Mouse (Mus musculus) stomach, embryonic 15.5 days (tissue): ENCODE measurements around the gene 2700049A03Rik. TPM values are rescaled to one million over a fixed set of nuclear protein-coding genes. Genes with fewer than 3 reads are reported as not detected.

ENCODE experiments used
- ATAC-seq: fragments of 200-750 bp; cut with Nextera tagmentation; 2 replicates; pipeline ENCODE4 v1.8.0; 2017; ENCODE audit warnings: low read depth, moderate number of reproducible peaks, moderate TSS enrichment; ENCODE audit not compliant: insufficient read depth, low FRiP score
- H3K27ac ChIP-seq: fragments of 300-500 bp; sonication (generic); 2 replicates; pipeline ENCODE4 v1.5.1; 2015; ENCODE audit warnings: mild to moderate bottlenecking, inconsistent platforms
- H3K27me3 ChIP-seq: fragments of 300-500 bp; sonication (generic); replicated peaks from 2 replicates; pipeline ENCODE4 v1.6.1; 2015; ENCODE audit warnings: inconsistent platforms
- H3K36me3 ChIP-seq: fragments of 300-500 bp; sonication (generic); 2 replicates; pipeline ENCODE4 v1.6.1; 2015; ENCODE audit warnings: inconsistent platforms
- H3K4me1 ChIP-seq: fragments of 300-500 bp; sonication (generic); 2 replicates; pipeline ENCODE4 v1.6.1; 2015; ENCODE audit warnings: inconsistent platforms
- H3K4me2 ChIP-seq: fragments of 300-500 bp; sonication (generic); 2 replicates; pipeline ENCODE4 v1.6.1; 2015; ENCODE audit warnings: mild to moderate bottlenecking, inconsistent platforms
- H3K4me3 ChIP-seq: fragments of 300-500 bp; sonication (generic); replicated peaks from 2 replicates; pipeline ENCODE4 v1.5.1; 2015; ENCODE audit warnings: inconsistent platforms
- H3K9ac ChIP-seq: fragments of 300-500 bp; sonication (generic); 2 replicates; pipeline ENCODE4 v1.6.1; 2015; ENCODE audit warnings: inconsistent platforms
- H3K9me3 ChIP-seq: fragments of 300-500 bp; sonication (generic); 2 replicates; pipeline ENCODE4 v1.6.1; 2016; ENCODE audit warnings: inconsistent platforms
- WGBS: fragments of 180-500 bp; shearing (Covaris S2); methylation state at CpG from one replicate; pipeline ENCODE4 v1.1.7; 2015; 5-methylcytosine and 5-hydroxymethylcytosine counted together
- polyA plus RNA-seq: library from polyadenylated mRNA; unstranded; fragments of >200 nt; fragmentation: Nextera tagmentation; extraction: Ambion mirVana; gene quantifications from 2 replicates; pipeline ENCODE4 v1.2.1, GENCODE M21; 2015

2700049A03Rik gene
- polyA plus RNA-seq, 1 experiment from 2014 or later, result 10.3 TPM

GRCm38 (mm10) chr12:71274519-71275237, 138.0 kb downstream of the 2700049A03Rik start:
- no peak overlapping the region for H3K27ac ChIP-seq
- H3K36me3 ChIP-seq, result no peaks in the 10 kb centered on the region
- no peak for ATAC-seq
- H3K9ac ChIP-seq, result no peak overlapping the region
- H3K4me1 ChIP-seq, result no peaks in the 10 kb centered on the region
- no peaks in the 10 kb centered on the region for H3K9me3 ChIP-seq
- H3K27me3 ChIP-seq, result no peaks in the 10 kb centered on the region
- H3K4me2 ChIP-seq, result no peak overlapping the region
- WGBS, result 85% methylated on average over 5 of the region's 5 CpGs
- no peak overlapping the region for H3K4me3 ChIP-seq

GRCm38 (mm10) chr12:71275906-71276595, 139.4 kb downstream of the 2700049A03Rik start:
- Histone ChIP-seq H3K27ac (no peak overlapping the region), H3K36me3 (no peaks in the 10 kb centered on the region), H3K4me3 (no peak overlapping the region), H3K27me3 (no peaks in the 10 kb centered on the region), H3K9ac (no peak overlapping the region), H3K4me2 (no peak overlapping the region), H3K9me3 (no peaks in the 10 kb centered on the region), H3K4me1 (no peaks in the 10 kb centered on the region)
- WGBS, result 75% methylated on average over 8 of the region's 8 CpGs
- ATAC-seq, result no peak

- no peaks in the 10 kb centered on the region for H3K27me3 ChIP-seq
- H3K4me1 ChIP-seq, result no peaks in the 10 kb centered on the region
- H3K9ac ChIP-seq, result no peak overlapping the region
- no peak overlapping the region for H3K4me2 ChIP-seq
- H3K9me3 ChIP-seq, result no peaks in the 10 kb centered on the region
- H3K27ac ChIP-seq, result no peak overlapping the region
- H3K36me3 ChIP-seq, result no peaks in the 10 kb centered on the region
- WGBS, result 79% methylated on average over 12 of the region's 12 CpGs
- ATAC-seq, result no peak
- H3K4me3 ChIP-seq, result no peak overlapping the region
Observed at GRCm38 (mm10) chr12:71279521-71280262, 143.0 kb downstream of the 2700049A03Rik start.

GRCm38 (mm10) chr12:71281201-71281768, 144.6 kb downstream of the 2700049A03Rik start:
- WGBS, result 76% methylated on average over 12 of the region's 12 CpGs
- ATAC-seq, result no peak

DNA sequence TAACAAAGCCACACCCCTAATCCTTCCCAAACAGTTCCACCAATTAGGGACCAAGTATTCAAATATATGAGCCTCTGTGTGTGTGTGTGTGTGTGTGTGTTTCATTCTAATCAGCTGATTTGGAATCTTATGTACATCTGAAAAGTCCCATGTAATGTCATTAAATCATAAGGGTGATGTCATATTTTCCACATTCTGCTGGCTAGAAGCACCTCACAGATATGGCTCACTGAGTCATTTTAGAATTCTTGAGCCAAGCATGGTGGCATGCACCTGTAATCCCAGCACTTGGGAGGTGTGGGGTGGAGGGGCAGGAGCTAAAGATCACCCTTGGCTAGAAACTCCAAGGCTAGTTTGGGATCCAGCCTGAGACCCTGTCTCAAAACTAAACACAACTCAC, 148.8 kb downstream of the 2700049A03Rik start:
- H3K36me3 ChIP-seq, result no peaks in the 10 kb centered on the region
- H3K9me3 ChIP-seq, result no peaks in the 10 kb centered on the region
- H3K4me3 ChIP-seq, result no peak overlapping the region
- H3K27me3 ChIP-seq, result no peaks in the 10 kb centered on the region
- no peak overlapping the region for H3K27ac ChIP-seq
- no peaks in the 10 kb centered on the region for H3K4me1 ChIP-seq
- no peak for ATAC-seq
- no peak overlapping the region for H3K4me2 ChIP-seq
- H3K9ac ChIP-seq, result no peak overlapping the region

More at GRCm38 (mm10) chr12:71281201-71281768, 144.6 kb downstream of the 2700049A03Rik start:
- Histone ChIP-seq H3K4me1 (no peaks in the 10 kb centered on the region), H3K9ac (no peak overlapping the region), H3K27me3 (no peaks in the 10 kb centered on the region), H3K9me3 (no peaks in the 10 kb centered on the region), H3K4me3 (no peak overlapping the region), H3K27ac (no peak overlapping the region), H3K4me2 (no peak overlapping the region), H3K36me3 (no peaks in the 10 kb centered on the region)

GRCm38 (mm10) chr12:71290460-71290859, 153.8 kb downstream of the 2700049A03Rik start:
- Histone ChIP-seq H3K4me1 (no peaks in the 10 kb centered on the region), H3K27me3 (no peaks in the 10 kb centered on the region), H3K27ac (no peak overlapping the region), H3K4me3 (no peak overlapping the region), H3K4me2 (no peak overlapping the region), H3K36me3 (no peaks in the 10 kb centered on the region), H3K9me3 (no peaks in the 10 kb centered on the region), H3K9ac (no peak overlapping the region)
- 58% methylated on average over 2 of the region's 2 CpGs for WGBS
- ATAC-seq, result no peak

Other genes starting within 250 kb of the 2700049A03Rik start
- 184 and 210 TPM in 2 replicates for gene Actr10, start 199.0 kb upstream of the 2700049A03Rik start, polyA plus RNA-seq
- 521 and 644 TPM in 2 replicates for gene Psma3, start 162.2 kb upstream of the 2700049A03Rik start, polyA plus RNA-seq
- gene Arid4a, start 120.9 kb upstream of the 2700049A03Rik start, polyA plus RNA-seq, result 37.1 and 37.8 TPM in 2 replicates
- gene Tomm20l, start 25.4 kb upstream of the 2700049A03Rik start, polyA plus RNA-seq, result 0.33 TPM in 1 of 2 replicates, not detected in the other
- gene Timm9, start 164 bp upstream of the 2700049A03Rik start, polyA plus RNA-seq, result 86.0 and 92.5 TPM in 2 replicates
- 17.1 and 21.4 TPM in 2 replicates for gene Dact1, start 173.0 kb downstream of the 2700049A03Rik start, polyA plus RNA-seq